Mouse (Mus musculus): ENCODE data around the gene Igsf21.

Igsf21 gene

GRCm38 (mm10) chr4:140246180-140247005, at the start of gene Igsf21:
Gene Igsf21 (minus strand): TSS chr4:140246784.
- DNase-seq (ENCODE audit: low read depth in 1 of 2, low spot score in 2 of 2): no peak

GRCm38 (mm10) chr4:140285726-140286316, 39.2 kb upstream of the Igsf21 start:
- DNase-seq (ENCODE audit: low read depth in 1 of 2, low spot score in 2 of 2): no peak

GRCm38 (mm10) chr4:140283398-140283797, 36.8 kb upstream of the Igsf21 start:
- no peak for DNase-seq (ENCODE audit: low read depth in 1 of 2, low spot score in 2 of 2)

- no peak for DNase-seq (ENCODE audit: low read depth in 1 of 2, low spot score in 2 of 2)
Observed at GRCm38 (mm10) chr4:140278269-140278668, 31.7 kb upstream of the Igsf21 start.

- no peak for DNase-seq (ENCODE audit: low read depth in 1 of 2, low spot score in 2 of 2)
Observed at GRCm38 (mm10) chr4:140271913-140272312, 25.3 kb upstream of the Igsf21 start.

- DNase-seq (ENCODE audit: low read depth in 1 of 2, low spot score in 2 of 2): no peak
Observed at GRCm38 (mm10) chr4:140270451-140270850, 23.9 kb upstream of the Igsf21 start.

GRCm38 (mm10) chr4:140269184-140269840, 22.7 kb upstream of the Igsf21 start:
- no peak for DNase-seq (ENCODE audit: low read depth in 1 of 2, low spot score in 2 of 2)

GRCm38 (mm10) chr4:140267835-140268234, 21.3 kb upstream of the Igsf21 start:
- no peak for DNase-seq (ENCODE audit: low read depth in 1 of 2, low spot score in 2 of 2)

GRCm38 (mm10) chr4:140267086-140267485, 20.5 kb upstream of the Igsf21 start:
- DNase-seq (ENCODE audit: low read depth in 1 of 2, low spot score in 2 of 2): no peak

- no peak for DNase-seq (ENCODE audit: low read depth in 1 of 2, low spot score in 2 of 2)
Observed at GRCm38 (mm10) chr4:140258968-140259367, 12.4 kb upstream of the Igsf21 start.

- DNase-seq (ENCODE audit: low read depth in 1 of 2, low spot score in 2 of 2): no peak
Observed at GRCm38 (mm10) chr4:140252369-140252768, 5.8 kb upstream of the Igsf21 start.

GRCm38 (mm10) chr4:140249011-140249744, 2.6 kb upstream of the Igsf21 start:
- DNase-seq (ENCODE audit: low read depth in 1 of 2, low spot score in 2 of 2): no peak

GRCm38 (mm10) chr4:140248396-140248795, 1.8 kb upstream of the Igsf21 start:
- DNase-seq (ENCODE audit: low read depth in 1 of 2, low spot score in 2 of 2): no peak

- DNase-seq (ENCODE audit: low read depth in 1 of 2, low spot score in 2 of 2): no peak
Observed at GRCm38 (mm10) chr4:140247006-140248003, 721 bp upstream of the Igsf21 start.

- DNase-seq (ENCODE audit: low read depth in 1 of 2, low spot score in 2 of 2): no peak
Observed at GRCm38 (mm10) chr4:140245286-140246179, 1.1 kb downstream of the Igsf21 start.

GRCm38 (mm10) chr4:140244835-140245234, 1.7 kb downstream of the Igsf21 start:
- DNase-seq (ENCODE audit: low read depth in 1 of 2, low spot score in 2 of 2): no peak

- DNase-seq (ENCODE audit: low read depth in 1 of 2, low spot score in 2 of 2): no peak
Observed at GRCm38 (mm10) chr4:140244161-140244813, 2.3 kb downstream of the Igsf21 start.

GRCm38 (mm10) chr4:140243231-140243630, 3.4 kb downstream of the Igsf21 start:
- no peak for DNase-seq (ENCODE audit: low read depth in 1 of 2, low spot score in 2 of 2)

- DNase-seq (ENCODE audit: low read depth in 1 of 2, low spot score in 2 of 2): no peak
Observed at GRCm38 (mm10) chr4:140242291-140242690, 4.3 kb downstream of the Igsf21 start.
